Mouse (Mus musculus) ovary, postnatal 10 days (tissue): ENCODE data around the gene Olfr1359.
"Not testable (repeated sequence)": the region's sequence is repeated elsewhere in the genome, so short reads cannot be mapped to it uniquely, and the experiment has no call there.

ENCODE experiments used
- DNase-seq: peaks from one replicate; pipeline ENCODE4 v3.0.0; 2022; ENCODE audit warnings: low spot score

Gene Olfr1359

GRCm38 (mm10) chr13:21697811-21698210 is at the start of gene Olfr1359:
Gene Olfr1359 (plus strand): TSS chr13:21698111.
- no peak for DNase-seq

- DNase-seq = no peak
These were observed 34.6 kb upstream of the Olfr1359 start, which contains the start of gene Olfr1361 for GRCm38 (mm10) chr13:21663286-21663685. Gene Olfr1361 (minus strand): TSS chr13:21663386.

GRCm38 (mm10) chr13:21677305-21677704 is 20.6 kb upstream of the Olfr1359 start, which contains the start of gene Olfr1360:
Gene Olfr1360 (minus strand): TSS chr13:21677405.
- DNase-seq = no peak

DNA sequence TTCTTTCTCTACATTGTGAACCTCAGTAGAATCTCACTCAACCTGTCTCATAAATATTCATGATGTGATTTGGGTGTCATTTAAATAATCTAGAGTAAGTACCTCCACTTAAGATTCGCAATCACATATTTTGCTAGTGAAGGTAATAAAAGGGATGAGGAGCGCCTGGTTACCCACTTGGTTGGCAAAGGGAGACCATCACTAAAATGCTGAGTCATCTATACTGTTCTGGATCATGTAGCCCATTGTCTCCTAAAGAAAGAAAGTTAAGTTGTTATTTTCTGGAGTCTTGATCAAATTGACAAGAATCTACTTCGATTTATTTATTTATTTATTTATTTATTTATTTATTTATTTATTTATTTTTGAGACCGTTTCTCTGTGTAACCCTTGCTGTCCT is 8.8 kb downstream of the Olfr1359 start:
- DNase-seq = no peak

GRCm38 (mm10) chr13:21710031-21710711 is 12.3 kb downstream of the Olfr1359 start:
- peak; percentile 81 for DNase-seq

DNA sequence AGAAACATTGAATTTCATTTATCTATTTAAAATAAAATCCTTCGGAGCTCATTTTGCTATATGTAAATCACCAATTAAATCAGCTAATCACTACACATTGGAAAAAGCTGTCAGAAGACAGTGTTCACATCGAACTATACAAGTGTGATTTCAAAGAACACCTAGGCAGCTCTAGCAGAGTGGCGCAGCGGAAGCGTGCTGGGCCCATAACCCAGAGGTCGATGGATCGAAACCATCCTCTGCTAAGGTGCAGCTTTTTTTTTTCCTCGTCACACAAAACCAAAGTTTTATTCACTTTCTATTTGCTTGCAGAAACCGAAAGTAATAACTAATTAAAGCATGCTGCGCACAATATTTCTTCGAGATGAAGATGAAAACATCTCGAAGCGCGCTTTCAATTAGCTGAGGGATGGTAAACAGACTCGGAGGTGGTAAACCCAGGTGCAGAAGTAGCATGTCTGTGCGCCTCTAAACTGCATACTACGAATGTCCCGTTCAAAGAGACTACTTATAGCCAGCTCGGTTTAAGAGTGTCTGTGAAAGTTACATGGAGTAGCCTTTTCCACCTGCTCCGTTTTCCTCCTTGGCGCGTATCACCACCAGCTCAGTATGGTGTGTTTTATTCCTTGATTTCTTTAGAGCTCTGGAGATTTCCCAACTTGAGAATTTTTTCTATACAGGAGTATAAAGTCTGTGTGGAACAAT is 13.1 kb downstream of the Olfr1359 start:
- peak; percentile 61 for DNase-seq

DNA sequence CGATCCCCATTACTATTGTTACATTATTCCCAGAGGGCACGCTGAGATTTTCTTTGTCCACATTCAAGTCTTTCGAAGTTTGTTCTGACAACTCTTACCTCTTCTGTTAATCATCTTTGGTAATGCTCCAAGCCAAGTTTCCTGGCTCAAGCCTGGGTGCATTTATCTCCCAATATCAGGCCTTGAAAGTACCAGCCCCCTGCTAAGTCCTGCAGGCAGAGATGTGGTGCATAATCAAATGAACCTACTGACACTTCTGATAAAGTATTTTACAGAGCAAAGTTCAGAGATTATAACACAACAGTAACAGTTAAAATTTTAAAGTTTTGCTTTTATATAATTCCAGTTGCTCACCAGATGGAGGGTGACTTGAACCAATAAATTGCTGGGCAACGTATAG is 13.8 kb downstream of the Olfr1359 start:
- DNase-seq = no peak

DNA sequence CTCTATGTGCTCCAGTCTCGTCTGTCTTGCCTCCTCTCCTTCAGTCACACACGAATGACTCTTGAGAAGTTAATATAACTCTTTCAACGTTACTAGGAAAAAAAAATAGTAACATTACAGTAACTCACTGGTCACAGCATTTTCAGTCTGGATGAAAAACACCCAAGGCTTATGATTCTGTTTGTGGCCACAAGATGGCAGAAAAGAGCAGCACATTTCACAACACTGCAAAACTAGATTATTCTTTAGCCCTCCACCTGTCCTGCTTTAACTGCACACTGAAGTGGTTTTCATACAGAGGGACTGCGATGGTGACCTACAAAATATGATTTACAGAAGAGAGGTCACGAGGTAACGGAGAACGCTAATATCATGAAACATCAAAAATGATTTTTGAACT is 16.8 kb downstream of the Olfr1359 start:
- no peak for DNase-seq

DNA sequence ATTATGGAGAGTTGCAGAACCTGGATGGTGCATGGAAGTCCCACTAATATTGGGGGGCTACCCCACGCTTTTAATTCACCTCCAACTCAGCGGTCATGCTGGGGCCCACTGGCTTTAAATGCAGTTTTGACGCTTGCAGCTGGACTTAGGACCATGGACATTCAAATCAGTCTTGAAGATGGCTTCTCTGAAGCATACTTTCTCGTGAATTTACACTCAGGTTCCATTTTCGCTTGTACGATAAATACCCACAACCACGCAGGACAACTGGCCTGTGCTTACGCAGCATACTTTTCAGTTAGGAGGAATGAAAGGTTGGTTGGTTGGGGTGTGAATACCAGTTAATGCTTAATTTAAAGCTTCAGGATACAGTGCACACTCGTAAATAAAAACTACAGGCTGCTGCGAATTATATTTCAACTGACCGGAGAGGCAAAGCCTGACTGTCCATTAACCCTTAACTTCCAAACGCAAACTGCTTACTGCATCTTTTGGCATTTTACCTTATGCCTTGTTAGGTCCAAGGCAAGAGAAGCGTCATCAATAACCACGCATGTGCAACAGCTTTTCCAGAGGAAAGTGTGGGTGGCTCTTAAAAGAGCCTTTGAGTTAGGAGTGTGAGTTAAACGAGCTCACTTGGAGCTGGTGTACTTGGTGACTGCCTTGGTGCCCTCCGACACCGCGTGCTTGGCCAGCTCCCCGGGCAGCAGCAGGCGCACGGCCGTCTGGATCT is 17.4 kb downstream of the Olfr1359 start:
- DNase-seq = no peak

DNA sequence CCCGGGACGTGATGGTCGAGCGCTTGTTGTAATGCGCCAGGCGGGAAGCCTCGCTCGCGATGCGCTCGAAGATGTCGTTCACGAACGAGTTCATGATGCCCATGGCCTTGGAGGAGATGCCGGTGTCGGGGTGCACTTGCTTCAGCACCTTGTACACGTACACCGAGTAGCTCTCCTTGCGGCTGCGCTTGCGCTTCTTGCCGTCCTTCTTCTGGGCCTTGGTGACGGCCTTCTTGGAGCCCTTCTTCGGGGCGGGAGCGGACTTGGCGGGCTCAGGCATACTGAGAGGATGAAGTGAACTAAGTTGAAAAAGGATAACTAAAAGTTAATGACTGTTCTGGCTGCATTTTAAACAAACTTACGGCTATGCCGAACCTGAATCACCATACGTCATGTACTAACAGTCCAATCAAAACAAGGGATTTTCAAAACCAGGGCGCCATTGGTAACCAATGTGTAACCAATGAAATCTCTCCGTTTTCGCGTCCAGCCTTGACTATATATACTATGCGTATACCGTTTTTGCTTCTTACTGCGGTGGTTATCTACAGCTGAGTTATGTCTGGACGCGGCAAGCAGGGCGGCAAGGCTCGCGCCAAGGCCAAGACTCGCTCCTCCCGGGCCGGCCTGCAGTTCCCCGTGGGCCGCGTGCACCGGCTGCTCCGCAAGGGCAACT is 18.1 kb downstream of the Olfr1359 start, which contains the start of the genes Hist1h2bl and Hist1h2ai:
Hist1h2bl (minus strand) TSS at position 280 of the 676 bp plus-strand sequence.
Hist1h2ai (plus strand) TSS at position 559 of the 676 bp plus-strand sequence.
- peak; percentile 55 for DNase-seq

DNA sequence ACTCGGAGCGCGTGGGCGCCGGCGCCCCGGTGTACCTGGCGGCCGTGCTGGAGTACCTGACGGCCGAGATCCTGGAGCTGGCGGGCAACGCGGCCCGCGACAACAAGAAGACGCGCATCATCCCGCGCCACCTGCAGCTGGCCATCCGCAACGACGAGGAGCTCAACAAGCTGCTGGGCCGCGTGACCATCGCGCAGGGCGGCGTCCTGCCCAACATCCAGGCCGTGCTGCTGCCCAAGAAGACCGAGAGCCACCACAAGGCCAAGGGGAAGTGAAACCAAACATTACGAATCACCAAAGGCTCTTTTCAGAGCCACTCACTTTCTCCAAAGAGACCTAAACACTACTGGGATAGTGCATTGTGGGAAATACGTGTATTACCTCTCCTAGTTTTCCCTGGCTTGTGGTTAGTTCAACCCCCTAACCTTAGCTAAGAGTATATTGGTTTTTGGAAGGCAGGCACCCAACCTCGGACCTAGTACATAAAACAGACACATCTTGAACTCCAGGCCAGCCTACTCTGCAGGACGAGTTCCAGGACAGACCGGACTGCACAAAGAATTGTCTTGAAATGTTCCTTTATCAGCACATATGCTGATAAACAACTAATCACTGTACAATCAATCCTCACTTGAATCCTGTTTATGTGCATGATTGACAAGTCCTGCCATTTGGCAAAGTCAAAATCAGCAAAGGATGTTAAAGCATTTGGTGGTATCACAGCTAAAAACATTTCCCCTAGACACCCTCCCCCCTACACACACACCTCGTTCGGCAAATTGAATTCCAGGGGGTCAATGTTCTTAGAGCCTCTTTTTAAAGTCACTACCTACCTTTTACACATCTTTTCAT is 18.9 kb downstream of the Olfr1359 start:
- not testable (repeated sequence) for DNase-seq

DNA sequence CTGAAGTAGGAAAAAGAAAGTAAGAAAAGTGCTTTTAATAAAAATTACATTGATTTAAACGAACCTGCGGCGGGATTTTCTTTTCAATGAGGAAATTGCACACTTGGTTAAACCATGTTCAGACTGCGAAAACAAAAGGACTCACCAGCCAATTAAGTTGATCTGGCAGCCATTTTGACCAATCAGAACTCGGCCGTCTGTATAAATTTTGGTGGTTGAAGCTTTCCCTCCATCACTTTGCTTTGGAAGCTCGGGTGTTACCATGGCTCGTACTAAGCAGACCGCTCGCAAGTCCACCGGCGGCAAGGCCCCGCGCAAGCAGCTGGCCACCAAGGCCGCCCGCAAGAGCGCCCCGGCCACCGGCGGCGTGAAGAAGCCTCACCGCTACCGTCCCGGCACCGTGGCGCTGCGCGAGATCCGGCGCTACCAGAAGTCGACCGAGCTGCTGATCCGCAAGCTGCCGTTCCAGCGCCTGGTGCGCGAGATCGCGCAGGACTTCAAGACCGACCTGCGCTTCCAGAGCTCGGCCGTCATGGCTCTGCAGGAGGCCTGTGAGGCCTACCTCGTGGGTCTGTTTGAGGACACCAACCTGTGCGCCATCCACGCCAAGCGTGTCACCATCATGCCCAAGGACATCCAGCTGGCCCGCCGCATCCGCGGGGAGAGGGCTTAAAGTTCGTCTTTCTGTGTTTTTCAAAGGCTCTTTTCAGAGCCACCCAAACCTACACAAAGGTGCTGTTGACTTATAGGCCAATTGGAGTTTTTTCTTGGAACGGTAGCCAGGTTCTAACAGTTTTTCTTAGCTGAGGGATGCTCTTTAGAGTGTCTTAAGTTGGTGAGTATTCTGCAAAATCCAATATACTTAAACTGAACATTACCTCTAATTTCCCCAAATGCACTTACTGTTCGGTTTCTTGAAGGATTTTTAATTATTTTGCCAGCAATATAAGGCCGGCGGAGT is 19.8 kb downstream of the Olfr1359 start, which contains the start of gene Hist1h3h:
Hist1h3h (plus strand) TSS at position 263 of the 961 bp plus-strand sequence.
- peak; percentile 80 for DNase-seq

- no peak for DNase-seq
These were observed 20.6 kb downstream of the Olfr1359 start for GRCm38 (mm10) chr13:21718381-21719080.

DNA sequence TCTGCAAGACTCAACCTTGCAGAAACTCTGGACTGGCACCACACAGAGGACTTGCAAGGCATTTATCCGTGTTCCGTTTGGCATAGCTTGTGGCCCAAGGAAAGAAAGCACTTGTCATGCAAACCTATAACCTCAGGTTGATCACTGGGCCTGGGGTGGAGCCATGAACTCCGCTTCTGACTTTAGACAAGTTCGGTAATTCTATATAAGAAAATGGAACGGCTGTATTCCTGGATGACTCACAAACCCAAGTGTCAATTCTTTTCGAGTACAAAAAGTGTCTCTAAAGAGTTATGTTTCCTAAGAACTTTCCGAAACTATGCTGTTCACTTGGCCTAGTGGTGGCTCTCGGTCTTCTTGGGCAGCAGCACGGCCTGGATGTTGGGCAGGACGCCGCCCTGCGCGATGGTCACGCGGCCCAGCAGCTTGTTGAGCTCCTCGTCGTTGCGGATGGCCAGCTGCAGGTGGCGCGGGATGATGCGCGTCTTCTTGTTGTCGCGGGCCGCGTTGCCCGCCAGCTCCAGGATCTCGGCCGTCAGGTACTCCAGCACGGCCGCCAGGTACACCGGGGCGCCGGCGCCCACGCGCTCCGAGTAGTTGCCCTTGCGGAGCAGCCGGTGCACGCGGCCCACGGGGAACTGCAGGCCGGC is 23.3 kb downstream of the Olfr1359 start:
- not testable (repeated sequence) for DNase-seq

DNA sequence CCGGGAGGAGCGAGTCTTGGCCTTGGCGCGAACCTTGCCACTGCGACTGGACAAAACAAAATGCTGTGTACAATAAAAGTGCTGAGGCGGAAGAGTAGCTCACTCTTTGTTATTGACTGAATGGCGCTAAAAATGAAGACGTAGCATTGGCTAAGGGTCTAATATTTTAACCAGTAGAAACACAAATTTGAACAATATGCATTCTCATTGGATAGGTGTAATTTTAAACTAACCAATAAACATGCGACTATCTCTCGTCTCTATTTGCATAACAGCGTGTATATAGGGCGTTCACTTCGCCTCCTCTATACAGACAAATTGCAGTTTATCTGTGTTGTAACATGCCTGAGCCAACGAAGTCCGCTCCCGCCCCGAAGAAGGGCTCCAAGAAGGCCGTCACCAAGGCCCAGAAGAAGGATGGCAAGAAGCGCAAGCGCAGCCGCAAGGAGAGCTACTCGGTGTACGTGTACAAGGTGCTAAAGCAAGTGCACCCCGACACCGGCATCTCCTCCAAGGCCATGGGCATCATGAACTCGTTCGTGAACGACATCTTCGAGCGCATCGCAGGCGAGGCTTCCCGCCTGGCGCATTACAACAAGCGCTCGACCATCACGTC is 24.0 kb downstream of the Olfr1359 start, which contains the start of gene Hist1h2bm:
Hist1h2bm (plus strand) TSS at position 288 of the 616 bp plus-strand sequence.
- not testable (repeated sequence) for DNase-seq

DNA sequence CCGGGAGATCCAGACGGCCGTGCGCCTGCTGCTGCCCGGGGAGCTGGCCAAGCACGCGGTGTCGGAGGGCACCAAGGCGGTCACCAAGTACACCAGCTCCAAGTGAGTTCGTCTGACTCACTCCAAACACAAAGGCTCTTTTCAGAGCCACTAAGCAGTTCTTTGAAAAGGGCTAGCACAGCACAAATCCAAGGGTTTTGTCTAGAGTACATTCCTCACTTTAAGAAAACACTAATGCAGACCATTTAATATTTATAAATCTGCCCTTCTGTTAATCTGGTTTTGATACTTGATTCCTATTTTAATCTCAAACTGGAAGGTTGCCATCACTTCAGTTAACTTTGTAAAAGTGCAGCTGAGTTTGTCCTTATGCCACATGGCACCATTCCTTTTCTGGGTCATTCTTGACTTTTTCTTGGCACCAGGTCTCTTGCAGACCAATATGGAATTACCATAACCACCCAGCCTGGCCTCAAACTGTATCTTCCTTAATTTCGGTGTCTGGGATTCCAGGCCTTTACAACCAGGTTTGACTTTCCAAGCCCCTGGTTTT is 24.5 kb downstream of the Olfr1359 start:
- no peak for DNase-seq

- no peak for DNase-seq
These were observed 25.3 kb downstream of the Olfr1359 start for GRCm38 (mm10) chr13:21722993-21723836.
